Mouse (Mus musculus) testis, postnatal 10 days (tissue): ENCODE measurements around the gene Mrpl55.

ENCODE experiments used
- DNase-seq: peaks from one replicate; pipeline ENCODE4 v3.0.0; 2021; ENCODE audit warnings: low spot score

Mrpl55 gene

GRCm38 (mm10) chr11:59202081-59202995, at the start of gene Mrpl55:
TSS of gene Mrpl55 (plus strand) at chr11:59202486.
- peak; percentile 99 for DNase-seq

- no peak for DNase-seq
Measured at GRCm38 (mm10) chr11:59154220-59154619, 48.1 kb upstream of the Mrpl55 start.

- no peak for DNase-seq
Measured at GRCm38 (mm10) chr11:59155900-59156299, 46.4 kb upstream of the Mrpl55 start.

- no peak for DNase-seq
Measured at GRCm38 (mm10) chr11:59159099-59159498, 43.2 kb upstream of the Mrpl55 start.

- no peak for DNase-seq
Measured at GRCm38 (mm10) chr11:59159558-59159957, 42.7 kb upstream of the Mrpl55 start.

- DNase-seq = no peak
Measured at GRCm38 (mm10) chr11:59161398-59161797, 40.9 kb upstream of the Mrpl55 start.

GRCm38 (mm10) chr11:59162443-59163254, 39.6 kb upstream of the Mrpl55 start:
- DNase-seq = peak; percentile 38

GRCm38 (mm10) chr11:59163255-59164236, 38.7 kb upstream of the Mrpl55 start, which contains the start of gene Iba57:
TSS of gene Iba57 (minus strand) at chr11:59163739.
- peak; percentile 95 for DNase-seq

- peak; percentile 44 for DNase-seq
Measured at GRCm38 (mm10) chr11:59164384-59164783, 37.9 kb upstream of the Mrpl55 start.

- DNase-seq = no peak
Measured at GRCm38 (mm10) chr11:59165616-59166241, 36.6 kb upstream of the Mrpl55 start.

- no peak for DNase-seq
Measured at GRCm38 (mm10) chr11:59169807-59170206, 32.5 kb upstream of the Mrpl55 start.

- DNase-seq = no peak
Measured at GRCm38 (mm10) chr11:59170549-59170948, 31.7 kb upstream of the Mrpl55 start.

- no peak for DNase-seq
Measured at GRCm38 (mm10) chr11:59174189-59174838, 28.0 kb upstream of the Mrpl55 start.

- no peak for DNase-seq
Measured at GRCm38 (mm10) chr11:59176475-59176874, 25.8 kb upstream of the Mrpl55 start.

- no peak for DNase-seq
Measured at GRCm38 (mm10) chr11:59176921-59177320, 25.4 kb upstream of the Mrpl55 start.

GRCm38 (mm10) chr11:59182864-59183331, 19.4 kb upstream of the Mrpl55 start, which contains the start of gene Gjc2:
TSS of gene Gjc2 (minus strand) at chr11:59183213.
- peak; percentile 80 for DNase-seq

GRCm38 (mm10) chr11:59183821-59184220, 18.5 kb upstream of the Mrpl55 start:
- DNase-seq = peak; percentile 73

- DNase-seq = no peak
Measured at GRCm38 (mm10) chr11:59185490-59185889, 16.8 kb upstream of the Mrpl55 start.

- DNase-seq = no peak
Measured at GRCm38 (mm10) chr11:59187706-59188105, 14.6 kb upstream of the Mrpl55 start.
